Comparison of ENCODE assay signal across 19 mouse cellular contexts in genomic region chr8:105293405-105293804, GRCm38 (mm10). TPM values are rescaled to one million over a fixed set of nuclear protein-coding genes. Genes with fewer than 3 reads are reported as not detected.
DNase-seq lines count a peak whose midpoint lies in the region; ATAC-seq and TF ChIP-seq lines count a peak whose summit lies in the region.
"Had no signal": no experiment of that assay in that cellular context is flagged by ENCODE, and none has a peak within 500 bp of the region (broad histone marks: within the 10 kb centered on the region; RNA-seq: fewer than 3 reads in every experiment).

No protein-coding gene starts in this region.

- DNase-seq in forebrain, embryonic 11.5 days (ENCODE audit: low spot score) = peak; percentile 61
- DNase-seq in cerebellum, adult 18-20 months = peak; percentile 79 to 81
- DNase-seq in cerebellum, postnatal 36 days = peak; percentile 75 to 77
- DNase-seq in MN1 (ENCODE audit: low spot score) = no peak
- no peak for DNase-seq in limb, embryonic 10.5 days (ENCODE audit: low spot score)
- DNase-seq in frontal cortex, adult 2 months (ENCODE audit: extremely low spot score in 1 of 2, low spot score in 1 of 2) = no peak
- DNase-seq: adrenal gland, postnatal 14 days; heart, postnatal 36 days; kidney, postnatal 25 days; lung, postnatal 14 days had no signal

- TF ChIP-seq CTCF in E14TG2a.4 (conservative IDR thresholded peaks at IDR 0.05; ENCODE audit: low read length) = no peak

- no peak overlapping the region for H3K4me3 ChIP-seq in forebrain, embryonic 11.5 days (ENCODE audit: low read depth, low read length)
- H3K4me3 ChIP-seq in forebrain, embryonic 13.5 days = no peak overlapping the region
- H3K4me3 ChIP-seq in E14TG2a.4 (replicated peaks; ENCODE audit: low read length) = peak overlapping the region; percentile 79
- H3K4me3 ChIP-seq in limb, embryonic 10.5 days = no peak overlapping the region
- H3K4me3 ChIP-seq: heart, embryonic 13.5 days; limb, embryonic 13.5 days; midbrain, embryonic 10.5 days; neural tube, embryonic 15.5 days had no signal

- no peak overlapping the region for H3K9ac ChIP-seq in forebrain, embryonic 11.5 days (ENCODE audit: low read length)
- no peak overlapping the region for H3K9ac ChIP-seq in forebrain, embryonic 13.5 days
- H3K9ac ChIP-seq: heart, embryonic 13.5 days; limb, embryonic 13.5 days; neural tube, embryonic 15.5 days had no signal

- H3K4me2 ChIP-seq in forebrain, embryonic 11.5 days (ENCODE audit: low read depth, low read length, severe bottlenecking) = no peak overlapping the region
- no peak overlapping the region for H3K4me2 ChIP-seq in forebrain, embryonic 13.5 days
- H3K4me2 ChIP-seq: heart, embryonic 13.5 days; limb, embryonic 13.5 days; neural tube, embryonic 15.5 days had no signal

- peaks cover 9% of the 10 kb centered on the region for H3K27me3 ChIP-seq in forebrain, embryonic 11.5 days (ENCODE audit: control insufficient read depth, insufficient read depth, low read length)
- peaks cover 11% of the 10 kb centered on the region for H3K27me3 ChIP-seq in forebrain, embryonic 13.5 days
- H3K27me3 ChIP-seq in E14TG2a.4 (ENCODE audit: insufficient read depth, low read length) = peaks cover 26% of the 10 kb centered on the region
- H3K27me3 ChIP-seq in limb, embryonic 10.5 days (ENCODE audit: low read depth, poor library complexity, severe bottlenecking) = peaks cover 37% of the 10 kb centered on the region
- H3K27me3 ChIP-seq: neural tube, embryonic 15.5 days had no signal

- H3K4me1 ChIP-seq in forebrain, embryonic 11.5 days (replicated peaks; ENCODE audit: control insufficient read depth, insufficient read depth, low read length) = peaks cover 13% of the 10 kb centered on the region
- peaks cover 34% of the 10 kb centered on the region for H3K4me1 ChIP-seq in forebrain, embryonic 13.5 days
- peaks cover 75% of the 10 kb centered on the region for H3K4me1 ChIP-seq in E14TG2a.4 (replicated peaks; ENCODE audit: low read depth, low read length)
- peaks cover 49% of the 10 kb centered on the region for H3K4me1 ChIP-seq in limb, embryonic 10.5 days

- WGBS in forebrain, embryonic 11.5 days = 69% methylated on average over 19 of the region's 19 CpGs
- WGBS in forebrain, embryonic 13.5 days = 66% methylated on average over 19 of the region's 19 CpGs
- WGBS in limb, embryonic 10.5 days = 71% methylated on average over 19 of the region's 19 CpGs

- no peak overlapping the region for H3K27ac ChIP-seq in forebrain, embryonic 11.5 days (ENCODE audit: low read depth, low read length)
- no peak overlapping the region for H3K27ac ChIP-seq in forebrain, embryonic 13.5 days
- no peak overlapping the region for H3K27ac ChIP-seq in limb, embryonic 10.5 days
- H3K27ac ChIP-seq: heart, embryonic 13.5 days; limb, embryonic 13.5 days; midbrain, embryonic 10.5 days; neural tube, embryonic 15.5 days had no signal

- ATAC-seq in forebrain, embryonic 11.5 days (replicated peaks; ENCODE audit: low FRiP score) = no peak
- ATAC-seq in forebrain, embryonic 13.5 days = no peak
- ATAC-seq: CD4-positive, CD25-positive, alpha-beta regulatory T cell, adult 4 months; hindbrain, embryonic 16.5 days; intestine, postnatal 0 days had no signal

- H3K36me3 ChIP-seq in forebrain, embryonic 11.5 days (ENCODE audit: control insufficient read depth, insufficient read depth, low read length) = no peaks in the 10 kb centered on the region
- no peaks in the 10 kb centered on the region for H3K36me3 ChIP-seq in forebrain, embryonic 13.5 days (ENCODE audit: poor library complexity, severe bottlenecking)
- peaks cover 3% of the 10 kb centered on the region for H3K36me3 ChIP-seq in E14TG2a.4 (ENCODE audit: insufficient read depth, low read length)
- peaks cover under 1% of the 10 kb centered on the region; the same call in 1 of the 2 replicates for H3K36me3 ChIP-seq in limb, embryonic 10.5 days
- H3K36me3 ChIP-seq: heart, embryonic 13.5 days; limb, embryonic 13.5 days; midbrain, embryonic 10.5 days; neural tube, embryonic 15.5 days had no signal

- H3K9me3 ChIP-seq in forebrain, embryonic 11.5 days (ENCODE audit: control insufficient read depth, low read length) = no peaks in the 10 kb centered on the region
- H3K9me3 ChIP-seq in forebrain, embryonic 13.5 days (replicated peaks) = no peaks in the 10 kb centered on the region
- no peaks in the 10 kb centered on the region for H3K9me3 ChIP-seq in E14TG2a.4 (ENCODE audit: low read length)
- H3K9me3 ChIP-seq in limb, embryonic 10.5 days (replicated peaks) = no peaks in the 10 kb centered on the region
- H3K9me3 ChIP-seq: heart, embryonic 13.5 days; limb, embryonic 13.5 days; midbrain, embryonic 10.5 days; neural tube, embryonic 15.5 days had no signal

RNA-seq across cellular contexts. Expression of gene Exoc3l, which starts 2.5 kb away (rescaled TPM):
- 10.3 TPM in 2 replicates for polyA plus RNA-seq in forebrain, embryonic 11.5 days (2014; fragmentation: Nextera tagmentation; extraction: Ambion mirVana)
- 9.8 and 10.3 TPM in 2 replicates for polyA plus RNA-seq in forebrain, embryonic 13.5 days (2015; fragmentation: Nextera tagmentation; extraction: Ambion mirVana)
- polyA plus RNA-seq in limb, embryonic 10.5 days (2016; fragmentation: Nextera tagmentation; extraction: Ambion mirVana) = 11.5 and 15.1 TPM in 2 replicates
- 2.2 and 2.4 TPM in 2 replicates for polyA plus RNA-seq in frontal cortex, adult 2 months (2012; rRNA removed)

RNA-seq across cellular contexts. Expression of gene 4931428F04Rik, which starts 3.7 kb away (rescaled TPM):
- 23.4 and 30.3 TPM in 2 replicates for polyA plus RNA-seq in forebrain, embryonic 11.5 days (2014; fragmentation: Nextera tagmentation; extraction: Ambion mirVana)
- 57.4 and 66.1 TPM in 2 replicates for polyA plus RNA-seq in forebrain, embryonic 13.5 days (2015; fragmentation: Nextera tagmentation; extraction: Ambion mirVana)
- polyA plus RNA-seq in limb, embryonic 10.5 days (2016; fragmentation: Nextera tagmentation; extraction: Ambion mirVana) = 13.9 and 19.2 TPM in 2 replicates
- 33.3 and 33.4 TPM in 2 replicates for polyA plus RNA-seq in frontal cortex, adult 2 months (2012; rRNA removed)

RNA-seq across cellular contexts. Expression of gene E2f4, which starts 4.1 kb away (rescaled TPM):
- 122 and 135 TPM in 2 replicates for polyA plus RNA-seq in forebrain, embryonic 11.5 days (2014; fragmentation: Nextera tagmentation; extraction: Ambion mirVana)
- polyA plus RNA-seq in forebrain, embryonic 13.5 days (2015; fragmentation: Nextera tagmentation; extraction: Ambion mirVana) = 56.9 and 60.6 TPM in 2 replicates
- 144 and 160 TPM in 2 replicates for polyA plus RNA-seq in limb, embryonic 10.5 days (2016; fragmentation: Nextera tagmentation; extraction: Ambion mirVana)
- polyA plus RNA-seq in frontal cortex, adult 2 months (2012; rRNA removed) = 59.9 and 67.7 TPM in 2 replicates

RNA-seq across cellular contexts. Expression of gene Elmo3, which starts 12.0 kb away (rescaled TPM):
- polyA plus RNA-seq in forebrain, embryonic 11.5 days (2014; fragmentation: Nextera tagmentation; extraction: Ambion mirVana) = 2.4 and 2.6 TPM in 2 replicates
- polyA plus RNA-seq in forebrain, embryonic 13.5 days (2015; fragmentation: Nextera tagmentation; extraction: Ambion mirVana) = 0.75 and 0.83 TPM in 2 replicates
- polyA plus RNA-seq in limb, embryonic 10.5 days (2016; fragmentation: Nextera tagmentation; extraction: Ambion mirVana) = 1.9 and 2.7 TPM in 2 replicates
- polyA plus RNA-seq in frontal cortex, adult 2 months (2012; rRNA removed) = 2.4 and 2.6 TPM in 2 replicates

RNA-seq across cellular contexts. Expression of gene Nol3, which starts 17.5 kb away (rescaled TPM):
- polyA plus RNA-seq in forebrain, embryonic 11.5 days (2014; fragmentation: Nextera tagmentation; extraction: Ambion mirVana) = 1.6 and 2.1 TPM in 2 replicates
- polyA plus RNA-seq in forebrain, embryonic 13.5 days (2015; fragmentation: Nextera tagmentation; extraction: Ambion mirVana) = 2.4 and 3.0 TPM in 2 replicates
- 0.40 and 0.45 TPM in 2 replicates for polyA plus RNA-seq in limb, embryonic 10.5 days (2016; fragmentation: Nextera tagmentation; extraction: Ambion mirVana)
- polyA plus RNA-seq in frontal cortex, adult 2 months (2012; rRNA removed) = 13.4 and 14.2 TPM in 2 replicates

Comparison
In these comparisons a context has a peak if more than half of its experiments do, and no peak if none do; other contexts are left out.
1. DNase-seq: peak in forebrain, embryonic 11.5 days (single experiment), cerebellum, adult 18-20 months (2 of 2) and cerebellum, postnatal 36 days (2 of 2); none in MN1 (single experiment), limb, embryonic 10.5 days (single experiment) and frontal cortex, adult 2 months (0 of 2).